Mouse (Mus musculus): ENCODE measurements at regions not wholly inside any gene's neighbourhood (a gene's known extent, or its start where the extent isn't known, plus 50 kb on each side); places are given as distances from the start of the nearest gene placed in this dataset.

- Histone ChIP-seq H3K4me3 (ENCODE audit: low read depth, low read length) (no peak overlapping the region), H3K4me2 (replicated peaks; ENCODE audit: low read depth, low read length) (no peak overlapping the region), H3K9me3 (ENCODE audit: control insufficient read depth, low read depth, low read length) (no peaks in the 10 kb centered on the region), H3K9ac (replicated peaks; ENCODE audit: low read depth, low read length) (no peak overlapping the region), H3K36me3 (ENCODE audit: control insufficient read depth, insufficient read depth, low read length) (no peaks in the 10 kb centered on the region), H3K27me3 (ENCODE audit: control insufficient read depth, insufficient read depth, low read length) (no peaks in the 10 kb centered on the region), H3K4me1 (ENCODE audit: control insufficient read depth, insufficient read depth, low read length) (no peaks in the 10 kb centered on the region), H3K27ac (ENCODE audit: low read length) (no peak overlapping the region)
- 40% methylated on average over 5 of the region's 5 CpGs for WGBS
- ATAC-seq (ENCODE audit: insufficient number of reproducible peaks, insufficient read depth, low FRiP score, low read depth) = no peak
Observed at GRCm38 (mm10) chr9:85457400-85457799, 130.3 kb upstream of the Tent5a start.

- Histone ChIP-seq H3K36me3 (ENCODE audit: control insufficient read depth, insufficient read depth, low read length) (no peaks in the 10 kb centered on the region), H3K27ac (ENCODE audit: low read length) (no peak overlapping the region), H3K9ac (replicated peaks; ENCODE audit: low read depth, low read length) (no peak overlapping the region), H3K9me3 (ENCODE audit: control insufficient read depth, low read depth, low read length) (no peaks in the 10 kb centered on the region), H3K4me1 (ENCODE audit: control insufficient read depth, insufficient read depth, low read length) (no peaks in the 10 kb centered on the region), H3K4me3 (ENCODE audit: low read depth, low read length) (no peak overlapping the region), H3K27me3 (ENCODE audit: control insufficient read depth, insufficient read depth, low read length) (no peaks in the 10 kb centered on the region), H3K4me2 (replicated peaks; ENCODE audit: low read depth, low read length) (no peak overlapping the region)
- 87% methylated on average over 4 of the region's 4 CpGs for WGBS
- ATAC-seq (ENCODE audit: insufficient number of reproducible peaks, insufficient read depth, low FRiP score, low read depth) = no peak
Observed at GRCm38 (mm10) chr9:85455382-85455781, 128.2 kb upstream of the Tent5a start.

- Histone ChIP-seq H3K9ac (replicated peaks; ENCODE audit: low read depth, low read length) (no peak overlapping the region), H3K4me3 (ENCODE audit: low read depth, low read length) (no peak overlapping the region), H3K27ac (ENCODE audit: low read length) (no peak overlapping the region), H3K27me3 (ENCODE audit: control insufficient read depth, insufficient read depth, low read length) (no peaks in the 10 kb centered on the region), H3K9me3 (ENCODE audit: control insufficient read depth, low read depth, low read length) (no peaks in the 10 kb centered on the region), H3K4me2 (replicated peaks; ENCODE audit: low read depth, low read length) (no peak overlapping the region), H3K4me1 (ENCODE audit: control insufficient read depth, insufficient read depth, low read length) (no peaks in the 10 kb centered on the region), H3K36me3 (ENCODE audit: control insufficient read depth, insufficient read depth, low read length) (no peaks in the 10 kb centered on the region)
- ATAC-seq (ENCODE audit: insufficient number of reproducible peaks, insufficient read depth, low FRiP score, low read depth) = no peak
- 85% methylated on average over 8 of the region's 8 CpGs for WGBS
Observed at GRCm38 (mm10) chr9:85452196-85452857, 125.2 kb upstream of the Tent5a start.

- Histone ChIP-seq H3K36me3 (ENCODE audit: control insufficient read depth, insufficient read depth, low read length) (no peaks in the 10 kb centered on the region), H3K4me1 (ENCODE audit: control insufficient read depth, insufficient read depth, low read length) (no peaks in the 10 kb centered on the region), H3K27ac (ENCODE audit: low read length) (no peak overlapping the region), H3K9ac (replicated peaks; ENCODE audit: low read depth, low read length) (no peak overlapping the region), H3K4me2 (replicated peaks; ENCODE audit: low read depth, low read length) (no peak overlapping the region), H3K9me3 (ENCODE audit: control insufficient read depth, low read depth, low read length) (no peaks in the 10 kb centered on the region), H3K27me3 (ENCODE audit: control insufficient read depth, insufficient read depth, low read length) (no peaks in the 10 kb centered on the region), H3K4me3 (ENCODE audit: low read depth, low read length) (no peak overlapping the region)
- no peak for ATAC-seq (ENCODE audit: insufficient number of reproducible peaks, insufficient read depth, low FRiP score, low read depth)
- WGBS = 88% methylated on average over 5 of the region's 5 CpGs
Observed at GRCm38 (mm10) chr9:85451349-85451748, 124.2 kb upstream of the Tent5a start.

- ATAC-seq (ENCODE audit: insufficient number of reproducible peaks, insufficient read depth, low FRiP score, low read depth) = no peak
Observed at GRCm38 (mm10) chr9:85450877-85451276, 123.7 kb upstream of the Tent5a start.

GRCm38 (mm10) chr9:85449493-85449892 lies 122.3 kb upstream of the Tent5a start:
- H3K27me3 ChIP-seq (ENCODE audit: control insufficient read depth, insufficient read depth, low read length) = no peaks in the 10 kb centered on the region
- H3K27ac ChIP-seq (ENCODE audit: low read length) = no peak overlapping the region
- H3K4me1 ChIP-seq (ENCODE audit: control insufficient read depth, insufficient read depth, low read length) = no peaks in the 10 kb centered on the region
- no peak overlapping the region for H3K4me3 ChIP-seq (ENCODE audit: low read depth, low read length)
- WGBS = 86% methylated on average over 2 of the region's 2 CpGs
- no peak overlapping the region for H3K9ac ChIP-seq (replicated peaks; ENCODE audit: low read depth, low read length)
- H3K9me3 ChIP-seq (ENCODE audit: control insufficient read depth, low read depth, low read length) = no peaks in the 10 kb centered on the region
- no peaks in the 10 kb centered on the region for H3K36me3 ChIP-seq (ENCODE audit: control insufficient read depth, insufficient read depth, low read length)
- no peak for ATAC-seq (ENCODE audit: insufficient number of reproducible peaks, insufficient read depth, low FRiP score, low read depth)
- no peak overlapping the region for H3K4me2 ChIP-seq (replicated peaks; ENCODE audit: low read depth, low read length)

More at GRCm38 (mm10) chr9:85450877-85451276, 123.7 kb upstream of the Tent5a start:
- no peaks in the 10 kb centered on the region for H3K4me1 ChIP-seq (ENCODE audit: control insufficient read depth, insufficient read depth, low read length)
- no peaks in the 10 kb centered on the region for H3K9me3 ChIP-seq (ENCODE audit: control insufficient read depth, low read depth, low read length)
- no peaks in the 10 kb centered on the region for H3K27me3 ChIP-seq (ENCODE audit: control insufficient read depth, insufficient read depth, low read length)
- no peak overlapping the region for H3K9ac ChIP-seq (replicated peaks; ENCODE audit: low read depth, low read length)
- H3K36me3 ChIP-seq (ENCODE audit: control insufficient read depth, insufficient read depth, low read length) = no peaks in the 10 kb centered on the region
- H3K27ac ChIP-seq (ENCODE audit: low read length) = no peak overlapping the region
- no peak overlapping the region for H3K4me3 ChIP-seq (ENCODE audit: low read depth, low read length)
- H3K4me2 ChIP-seq (replicated peaks; ENCODE audit: low read depth, low read length) = no peak overlapping the region

- Histone ChIP-seq H3K4me3 (ENCODE audit: low read depth, low read length) (no peak overlapping the region), H3K9ac (replicated peaks; ENCODE audit: low read depth, low read length) (no peak overlapping the region), H3K9me3 (ENCODE audit: control insufficient read depth, low read depth, low read length) (no peaks in the 10 kb centered on the region), H3K27me3 (ENCODE audit: control insufficient read depth, insufficient read depth, low read length) (no peaks in the 10 kb centered on the region), H3K4me1 (ENCODE audit: control insufficient read depth, insufficient read depth, low read length) (no peaks in the 10 kb centered on the region), H3K36me3 (ENCODE audit: control insufficient read depth, insufficient read depth, low read length) (no peaks in the 10 kb centered on the region), H3K4me2 (replicated peaks; ENCODE audit: low read depth, low read length) (no peak overlapping the region), H3K27ac (ENCODE audit: low read length) (no peak overlapping the region)
- no peak for ATAC-seq (ENCODE audit: insufficient number of reproducible peaks, insufficient read depth, low FRiP score, low read depth)
- WGBS = 57% methylated on average over 4 of the region's 4 CpGs
Observed at GRCm38 (mm10) chr9:85442761-85443505, 115.8 kb upstream of the Tent5a start.

- H3K27me3 ChIP-seq (ENCODE audit: control insufficient read depth, insufficient read depth, low read length) = no peaks in the 10 kb centered on the region
- 69% methylated on average over 1 of the region's 1 CpGs for WGBS
- no peak overlapping the region for H3K4me2 ChIP-seq (replicated peaks; ENCODE audit: low read depth, low read length)
- no peak overlapping the region for H3K4me3 ChIP-seq (ENCODE audit: low read depth, low read length)
- H3K36me3 ChIP-seq (ENCODE audit: control insufficient read depth, insufficient read depth, low read length) = no peaks in the 10 kb centered on the region
- no peak overlapping the region for H3K27ac ChIP-seq (ENCODE audit: low read length)
- H3K9me3 ChIP-seq (ENCODE audit: control insufficient read depth, low read depth, low read length) = no peaks in the 10 kb centered on the region
- no peak overlapping the region for H3K9ac ChIP-seq (replicated peaks; ENCODE audit: low read depth, low read length)
- ATAC-seq (ENCODE audit: insufficient number of reproducible peaks, insufficient read depth, low FRiP score, low read depth) = no peak
- H3K4me1 ChIP-seq (ENCODE audit: control insufficient read depth, insufficient read depth, low read length) = no peaks in the 10 kb centered on the region
Observed at GRCm38 (mm10) chr9:85439664-85440063, 112.5 kb upstream of the Tent5a start.

Data from stomach, embryonic 14.5 days (tissue).